Mouse (Mus musculus): ENCODE measurements around the gene AI467606. TPM values are rescaled to one million over a fixed set of nuclear protein-coding genes. Genes with fewer than 3 reads are reported as not detected.

The AI467606 gene
- polyA plus RNA-seq, 1 experiment from 2014 or later, result 6.3 TPM

DNA sequence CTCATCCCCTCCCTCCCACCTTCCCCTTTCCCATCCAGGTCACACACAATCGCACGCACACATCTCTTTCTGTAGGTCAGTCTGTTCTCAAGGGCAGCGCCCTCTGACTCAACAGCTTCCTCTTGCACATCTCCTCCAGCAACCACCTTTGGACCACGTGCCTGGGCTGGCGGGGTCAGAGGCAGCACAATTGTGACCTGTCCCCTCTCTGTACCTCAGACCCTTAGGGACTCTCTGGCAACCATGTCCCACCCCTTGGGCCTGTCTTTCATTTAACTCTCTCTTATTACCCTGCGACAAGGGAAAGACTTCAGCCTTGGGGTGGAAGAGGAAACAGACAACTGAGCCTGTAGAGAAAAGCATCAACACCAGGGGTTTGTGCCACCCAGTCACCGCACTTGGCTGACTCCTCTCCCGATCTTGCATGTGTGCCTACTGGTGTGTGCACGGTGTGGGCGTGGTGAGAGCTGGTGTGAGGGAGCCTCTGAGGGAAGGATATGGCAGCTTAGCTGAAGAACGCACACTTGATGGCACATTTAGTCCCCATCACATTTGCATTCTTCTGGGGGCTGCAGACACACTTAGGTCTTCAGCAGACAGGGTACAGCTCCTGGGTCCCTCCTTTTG, 43.8 kb downstream of the AI467606 start:
- no peaks in the 10 kb centered on the region for H3K4me1 ChIP-seq
- no peak overlapping the region for H3K9ac ChIP-seq
- whole genome bisulfite sequencing, result 75% methylated on average over 11 of the region's 11 CpGs
- no peak overlapping the region for H3K4me3 ChIP-seq (replicated peaks)
- H3K36me3 ChIP-seq, result no peaks in the 10 kb centered on the region
- no peaks in the 10 kb centered on the region for H3K27me3 ChIP-seq
- H3K27ac ChIP-seq (replicated peaks), result no peak overlapping the region
- H3K4me2 ChIP-seq (replicated peaks), result no peak overlapping the region
- H3K9me3 ChIP-seq (replicated peaks), result no peaks in the 10 kb centered on the region
- no peak for ATAC-seq (ENCODE audit: insufficient number of reproducible peaks, low FRiP score, low TSS enrichment, low read depth)

DNA sequence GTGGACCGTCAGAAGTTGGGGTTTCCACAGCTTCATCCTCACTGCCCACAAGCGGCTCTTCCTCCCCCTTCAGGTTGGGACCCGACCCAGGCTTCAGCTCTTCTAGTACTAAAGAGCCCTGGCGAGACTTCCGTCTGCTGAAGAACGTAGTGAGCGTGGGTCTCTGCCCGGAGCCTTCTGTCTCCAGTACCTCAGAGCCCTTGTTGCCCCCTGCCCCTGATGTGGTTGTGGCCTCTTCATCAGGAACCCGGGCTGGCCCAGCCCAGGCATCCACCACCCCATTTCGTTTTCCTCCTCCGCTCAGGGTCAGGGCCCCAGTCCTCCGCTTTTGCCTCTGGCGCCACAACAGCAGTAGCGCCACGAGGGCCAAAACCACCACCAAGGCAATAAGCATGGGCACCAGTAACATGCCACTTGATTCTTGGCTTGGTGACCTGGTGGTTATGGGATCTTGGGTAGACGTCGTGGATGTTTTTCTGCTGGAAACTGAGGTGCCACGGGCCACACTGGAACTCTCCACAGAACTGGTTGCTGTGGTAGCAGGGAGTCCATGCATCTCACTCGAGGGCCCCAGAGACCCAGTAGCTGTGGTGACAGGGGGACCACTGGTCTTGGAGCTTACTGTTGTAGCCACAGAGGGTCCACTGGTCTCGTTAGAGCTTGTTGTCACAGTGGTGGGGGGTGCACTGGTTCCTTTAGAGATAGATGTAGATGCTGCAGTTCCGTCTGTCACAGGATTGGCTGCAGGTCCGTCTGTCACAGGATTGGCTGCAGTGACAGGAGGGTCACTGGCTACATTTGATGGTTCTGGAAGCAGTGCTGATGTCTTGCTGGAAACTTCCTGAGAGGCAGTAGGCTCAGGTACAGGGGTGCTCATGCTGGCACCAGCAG, 45.3 kb downstream of the AI467606 start:
- H3K4me2 ChIP-seq (replicated peaks), result no peak overlapping the region
- no peaks in the 10 kb centered on the region for H3K36me3 ChIP-seq
- no peak overlapping the region for H3K9ac ChIP-seq
- H3K4me3 ChIP-seq (replicated peaks), result no peak overlapping the region
- no peaks in the 10 kb centered on the region for H3K27me3 ChIP-seq
- 84% methylated on average over 22 of the region's 22 CpGs for WGBS
- H3K9me3 ChIP-seq (replicated peaks), result no peaks in the 10 kb centered on the region
- H3K27ac ChIP-seq (replicated peaks), result no peak overlapping the region
- ATAC-seq (ENCODE audit: insufficient number of reproducible peaks, low FRiP score, low TSS enrichment, low read depth), result no peak
- H3K4me1 ChIP-seq, result no peaks in the 10 kb centered on the region

DNA sequence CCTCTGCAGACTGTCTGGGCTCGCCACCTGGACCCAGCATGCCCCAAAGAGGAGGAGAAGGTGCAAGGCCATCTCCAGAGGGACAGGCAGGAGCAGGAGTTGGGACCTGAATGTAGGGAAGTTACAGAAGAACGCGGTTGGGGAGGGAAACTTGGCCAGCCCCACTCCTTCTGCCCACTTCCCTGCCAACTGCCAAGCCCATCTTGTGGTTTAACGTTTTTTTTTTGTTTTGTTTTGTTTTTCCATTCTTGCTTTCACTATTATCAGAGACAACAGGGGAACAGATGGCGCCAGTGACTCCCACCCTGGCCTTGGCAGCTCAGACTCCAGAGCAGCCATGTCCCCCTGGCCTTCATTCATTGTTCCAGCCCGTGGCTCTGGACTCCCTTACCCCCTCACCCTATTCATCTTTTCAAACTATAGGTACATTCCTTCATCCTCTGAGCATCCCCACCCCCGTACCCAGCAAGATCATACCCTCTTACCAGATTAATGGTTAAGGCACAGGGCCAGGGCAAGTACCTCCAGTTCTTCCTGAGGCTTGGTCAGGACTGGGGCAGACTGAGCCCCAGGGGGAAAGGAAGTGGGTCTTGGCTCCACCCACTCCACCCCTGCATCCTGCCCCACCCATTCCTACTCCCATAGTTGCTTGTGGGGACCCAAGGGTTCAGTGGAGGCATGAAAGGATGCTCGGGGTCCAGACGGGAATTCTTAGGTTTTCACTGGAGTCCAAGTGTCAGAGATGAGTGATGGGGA, 46.3 kb downstream of the AI467606 start, which contains the start of gene Spn:
TSS of gene Spn (minus strand) at position 562 of the 756 bp plus-strand sequence.
- Histone ChIP-seq H3K9me3 (replicated peaks) (no peaks in the 10 kb centered on the region), H3K27me3 (no peaks in the 10 kb centered on the region), H3K36me3 (no peaks in the 10 kb centered on the region), H3K4me3 (replicated peaks) (no peak within 1 kb of the TSS), H3K27ac (replicated peaks) (no peak within 1 kb of the TSS), H3K4me1 (no peaks in the 10 kb centered on the region), H3K4me2 (replicated peaks) (no peak within 1 kb of the TSS), H3K9ac (no peak within 1 kb of the TSS)
- no peak for ATAC-seq (ENCODE audit: insufficient number of reproducible peaks, low FRiP score, low TSS enrichment, low read depth)
- WGBS, result 65% methylated on average over 9 of the region's 9 CpGs

DNA sequence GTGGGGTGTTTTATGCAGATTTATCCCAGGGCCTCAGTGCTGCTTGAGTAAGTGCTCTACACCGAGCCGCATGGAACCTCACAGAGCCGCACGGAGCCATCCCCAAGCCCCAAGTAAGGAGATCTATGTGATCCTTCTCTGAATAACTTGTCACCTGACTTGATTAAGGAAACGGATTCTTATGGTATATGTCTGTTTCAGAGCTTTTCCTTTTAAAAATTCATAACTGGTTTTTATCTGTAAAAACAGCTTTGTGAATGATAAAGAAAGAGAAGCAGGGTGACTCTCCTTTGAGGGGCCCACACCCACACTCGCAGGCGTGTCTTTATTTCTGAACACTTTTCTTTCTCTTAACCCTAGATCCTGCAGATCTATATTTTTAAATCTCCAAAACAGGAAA, 47.9 kb downstream of the AI467606 start:
- H3K9ac ChIP-seq, result no peak overlapping the region
- no peaks in the 10 kb centered on the region for H3K4me1 ChIP-seq
- no peak overlapping the region for H3K27ac ChIP-seq (replicated peaks)
- no peaks in the 10 kb centered on the region for H3K36me3 ChIP-seq
- no peaks in the 10 kb centered on the region for H3K27me3 ChIP-seq
- no peaks in the 10 kb centered on the region for H3K9me3 ChIP-seq (replicated peaks)
- no peak overlapping the region for H3K4me2 ChIP-seq (replicated peaks)
- no peak overlapping the region for H3K4me3 ChIP-seq (replicated peaks)
- WGBS, result 87% methylated on average over 7 of the region's 7 CpGs
- ATAC-seq (ENCODE audit: insufficient number of reproducible peaks, low FRiP score, low TSS enrichment, low read depth), result no peak

DNA sequence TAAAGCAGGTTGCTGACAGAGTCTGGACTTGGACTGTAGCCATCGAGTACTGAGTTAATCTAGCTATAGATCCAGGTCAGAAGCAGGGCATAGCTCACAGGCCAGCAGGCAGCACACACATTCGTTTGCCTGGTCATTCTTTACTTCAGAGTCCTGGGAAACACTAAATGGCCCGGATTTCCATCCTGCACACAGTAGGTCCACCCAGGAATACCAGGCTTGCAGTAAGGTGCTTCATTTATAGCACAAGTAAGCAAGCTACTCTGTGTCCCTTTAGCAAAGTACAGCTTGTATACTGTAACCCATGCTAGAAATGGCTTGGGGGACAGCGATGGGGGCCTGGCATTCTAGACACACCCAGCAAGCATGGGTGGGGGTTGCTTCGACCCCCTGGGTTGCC, 48.4 kb downstream of the AI467606 start:
- WGBS, result 48% methylated on average over 5 of the region's 5 CpGs
- H3K36me3 ChIP-seq, result no peaks in the 10 kb centered on the region
- no peak overlapping the region for H3K4me3 ChIP-seq (replicated peaks)
- no peak overlapping the region for H3K4me2 ChIP-seq (replicated peaks)
- ATAC-seq (ENCODE audit: insufficient number of reproducible peaks, low FRiP score, low TSS enrichment, low read depth), result no peak
- no peaks in the 10 kb centered on the region for H3K4me1 ChIP-seq
- no peaks in the 10 kb centered on the region for H3K9me3 ChIP-seq (replicated peaks)
- H3K27me3 ChIP-seq, result no peaks in the 10 kb centered on the region
- no peak overlapping the region for H3K9ac ChIP-seq
- no peak overlapping the region for H3K27ac ChIP-seq (replicated peaks)

DNA sequence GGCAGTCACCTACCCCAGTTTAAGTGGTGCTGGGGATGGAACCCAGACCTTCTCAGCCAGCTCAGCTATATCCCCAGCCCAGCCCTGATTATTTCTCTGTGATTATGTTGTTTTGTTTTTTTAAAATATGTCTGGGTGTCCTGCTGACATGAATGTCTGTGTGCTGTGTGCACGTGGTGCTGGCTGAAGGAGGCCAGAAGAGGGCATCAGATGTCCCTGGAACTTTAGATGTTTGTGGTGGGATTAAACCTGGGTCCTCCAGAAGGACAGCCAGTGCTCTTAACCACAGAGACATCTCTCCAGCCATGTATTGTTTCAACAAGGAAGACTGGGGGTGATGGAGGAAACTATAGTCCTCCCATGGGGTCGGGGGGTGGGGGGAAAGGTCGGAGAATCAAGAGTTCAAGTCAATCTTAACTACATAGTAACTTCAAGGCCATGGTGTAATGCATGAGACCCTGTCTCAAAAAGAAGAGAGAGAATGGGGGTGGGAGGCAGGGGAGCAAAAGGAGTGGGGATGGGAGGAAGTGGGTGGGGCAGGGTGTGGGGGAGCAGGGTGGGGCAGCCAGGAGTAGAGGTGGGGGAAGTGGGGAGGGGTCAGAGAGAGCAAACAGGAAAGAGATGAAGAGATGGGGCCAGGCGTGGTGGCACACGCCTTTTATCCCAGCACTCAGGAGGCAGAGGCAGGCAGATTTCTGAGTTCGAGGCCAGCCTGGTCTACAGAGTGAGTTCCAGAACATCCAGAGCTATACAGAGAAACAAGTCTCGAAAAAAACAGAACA, 49.7 kb downstream of the AI467606 start:
- H3K4me3 ChIP-seq (replicated peaks), result no peak overlapping the region
- no peaks in the 10 kb centered on the region for H3K27me3 ChIP-seq
- no peak overlapping the region for H3K27ac ChIP-seq (replicated peaks)
- WGBS, result 64% methylated on average over 7 of the region's 7 CpGs
- no peak for ATAC-seq (ENCODE audit: insufficient number of reproducible peaks, low FRiP score, low TSS enrichment, low read depth)
- no peaks in the 10 kb centered on the region for H3K4me1 ChIP-seq
- no peak overlapping the region for H3K9ac ChIP-seq
- H3K9me3 ChIP-seq (replicated peaks), result no peaks in the 10 kb centered on the region
- H3K36me3 ChIP-seq, result no peaks in the 10 kb centered on the region
- H3K4me2 ChIP-seq (replicated peaks), result no peak overlapping the region

DNA sequence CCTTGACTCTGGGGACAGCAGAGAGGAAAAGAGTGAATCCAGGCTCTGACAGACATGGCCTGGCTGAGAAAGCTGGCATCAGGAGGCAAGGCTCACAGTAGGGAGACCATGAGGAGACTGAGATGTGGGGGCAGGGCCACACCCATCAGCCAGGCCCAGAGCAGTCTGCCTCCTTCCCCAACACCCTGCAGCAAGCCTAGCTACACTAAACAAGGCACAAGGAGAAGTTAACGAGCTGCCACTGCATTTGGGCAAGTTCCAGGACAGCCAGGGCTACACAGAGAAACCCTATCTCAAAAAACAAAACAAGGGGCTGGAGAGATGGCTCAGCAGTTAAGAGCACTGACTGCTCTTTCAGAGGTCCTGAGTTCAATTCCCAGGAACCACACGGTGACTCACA, 51.1 kb downstream of the AI467606 start:
- H3K4me3 ChIP-seq (replicated peaks), result no peak overlapping the region
- H3K27me3 ChIP-seq, result no peaks in the 10 kb centered on the region
- ATAC-seq (ENCODE audit: insufficient number of reproducible peaks, low FRiP score, low TSS enrichment, low read depth), result no peak
- H3K36me3 ChIP-seq, result no peaks in the 10 kb centered on the region
- no peak overlapping the region for H3K27ac ChIP-seq (replicated peaks)
- no peaks in the 10 kb centered on the region for H3K4me1 ChIP-seq
- 43% methylated on average over 2 of the region's 2 CpGs for WGBS
- no peak overlapping the region for H3K9ac ChIP-seq
- no peak overlapping the region for H3K4me2 ChIP-seq (replicated peaks)
- H3K9me3 ChIP-seq (replicated peaks), result no peaks in the 10 kb centered on the region

DNA sequence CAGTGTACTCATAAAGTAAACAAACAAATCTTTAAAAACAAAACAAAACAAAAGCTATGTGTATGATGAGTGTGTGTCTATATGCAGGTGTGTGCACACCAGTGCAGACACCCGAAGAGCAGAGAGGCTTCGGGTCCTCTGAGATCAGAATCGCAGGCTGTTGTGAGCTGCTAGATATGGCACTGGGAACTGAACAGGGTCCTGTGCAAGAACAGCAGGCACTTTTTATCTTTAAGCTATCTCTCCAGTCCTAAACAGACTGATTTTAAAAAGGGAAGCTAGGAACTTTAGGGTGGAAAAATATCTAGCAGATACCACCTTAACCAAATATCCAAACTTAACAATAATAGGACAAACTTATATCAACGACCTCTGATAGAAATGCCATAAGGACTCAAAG, 51.5 kb downstream of the AI467606 start:
- H3K36me3 ChIP-seq, result no peaks in the 10 kb centered on the region
- no peak for ATAC-seq (ENCODE audit: insufficient number of reproducible peaks, low FRiP score, low TSS enrichment, low read depth)
- no peak overlapping the region for H3K4me2 ChIP-seq (replicated peaks)
- WGBS, result 84% methylated on average over 4 of the region's 4 CpGs
- no peak overlapping the region for H3K27ac ChIP-seq (replicated peaks)
- no peaks in the 10 kb centered on the region for H3K4me1 ChIP-seq
- no peaks in the 10 kb centered on the region for H3K27me3 ChIP-seq
- no peak overlapping the region for H3K9ac ChIP-seq
- no peaks in the 10 kb centered on the region for H3K9me3 ChIP-seq (replicated peaks)
- H3K4me3 ChIP-seq (replicated peaks), result no peak overlapping the region

Small RNAs within 50 kb of the gene (microRNA-seq; reads per million reads assigned to microRNA genes)
- not detected for gene Gm44343 (ENCODE audit: borderline number of aligned reads)

Other genes with a start within 250 kb of the AI467606 start
- 0.85 and 1.6 TPM in 2 replicates for gene Doc2a, start 243.9 kb upstream of the AI467606 start, polyA plus RNA-seq (2015; fragmentation: Nextera tagmentation; extraction: Ambion mirVana)
- 26.8 and 33.3 TPM in 2 replicates for gene Hirip3, start 229.4 kb upstream of the AI467606 start, polyA plus RNA-seq (2015; fragmentation: Nextera tagmentation; extraction: Ambion mirVana)
- gene Ino80e, start 229.0 kb upstream of the AI467606 start, polyA plus RNA-seq (2015; fragmentation: Nextera tagmentation; extraction: Ambion mirVana), result 84.4 and 92.0 TPM in 2 replicates
- 50.4 and 50.6 TPM in 2 replicates for gene Taok2, start 206.7 kb upstream of the AI467606 start, polyA plus RNA-seq (2015; fragmentation: Nextera tagmentation; extraction: Ambion mirVana)
- 34.7 and 37.0 TPM in 2 replicates for gene Tmem219, start 168.4 kb upstream of the AI467606 start, polyA plus RNA-seq (2015; fragmentation: Nextera tagmentation; extraction: Ambion mirVana)
- 19.1 and 20.2 TPM in 2 replicates for gene Kctd13, start 162.5 kb upstream of the AI467606 start, polyA plus RNA-seq (2015; fragmentation: Nextera tagmentation; extraction: Ambion mirVana)
- 0.15 and 0.37 TPM in 2 replicates for gene Asphd1, start 141.8 kb upstream of the AI467606 start, polyA plus RNA-seq (2015; fragmentation: Nextera tagmentation; extraction: Ambion mirVana)
- gene Sez6l2, start 140.8 kb upstream of the AI467606 start, polyA plus RNA-seq (2015; fragmentation: Nextera tagmentation; extraction: Ambion mirVana), result 0.63 and 0.88 TPM in 2 replicates
- 106 TPM in 2 replicates for gene Cdipt, start 115.4 kb upstream of the AI467606 start, polyA plus RNA-seq (2015; fragmentation: Nextera tagmentation; extraction: Ambion mirVana)
- gene Cdiptos, start 115.3 kb upstream of the AI467606 start, polyA plus RNA-seq (2015; fragmentation: Nextera tagmentation; extraction: Ambion mirVana), result 3.2 TPM in 2 replicates
- gene Mvp, start 76.7 kb upstream of the AI467606 start, polyA plus RNA-seq (2015; fragmentation: Nextera tagmentation; extraction: Ambion mirVana), result 12.0 and 12.5 TPM in 2 replicates
- gene Pagr1b, start 74.9 kb upstream of the AI467606 start, polyA plus RNA-seq (2015; fragmentation: Nextera tagmentation; extraction: Ambion mirVana), result 0.33 and 0.43 TPM in 2 replicates
- gene Pagr1a, start 74.0 kb upstream of the AI467606 start, polyA plus RNA-seq (2015; fragmentation: Nextera tagmentation; extraction: Ambion mirVana), result 40.9 and 73.0 TPM in 2 replicates
- 55.0 and 78.2 TPM in 2 replicates for gene Gm42742, start 70.3 kb upstream of the AI467606 start, polyA plus RNA-seq (2015; fragmentation: Nextera tagmentation; extraction: Ambion mirVana)
- gene Prrt2, start 70.1 kb upstream of the AI467606 start, polyA plus RNA-seq (2015; fragmentation: Nextera tagmentation; extraction: Ambion mirVana), result 18.9 and 21.9 TPM in 2 replicates
- 75.2 and 79.8 TPM in 2 replicates for gene Maz, start 64.3 kb upstream of the AI467606 start, polyA plus RNA-seq (2015; fragmentation: Nextera tagmentation; extraction: Ambion mirVana)
- 87.5 and 90.6 TPM in 2 replicates for gene Kif22, start 48.9 kb upstream of the AI467606 start, polyA plus RNA-seq (2015; fragmentation: Nextera tagmentation; extraction: Ambion mirVana)
- gene Zg16, start 4.0 kb upstream of the AI467606 start, polyA plus RNA-seq (2015; fragmentation: Nextera tagmentation; extraction: Ambion mirVana), result not detected in 2 replicates
- gene Qprt, start 30.9 kb downstream of the AI467606 start, polyA plus RNA-seq (2015; fragmentation: Nextera tagmentation; extraction: Ambion mirVana), result 2.0 and 3.3 TPM in 2 replicates
- gene Spn, start 46.5 kb downstream of the AI467606 start, polyA plus RNA-seq (2015; fragmentation: Nextera tagmentation; extraction: Ambion mirVana), result 0.61 and 0.67 TPM in 2 replicates
- 56.4 and 61.8 TPM in 2 replicates for gene Cd2bp2, start 104.7 kb downstream of the AI467606 start, polyA plus RNA-seq (2015; fragmentation: Nextera tagmentation; extraction: Ambion mirVana)
- 29.4 and 32.5 TPM in 2 replicates for gene Tbc1d10b, start 117.1 kb downstream of the AI467606 start, polyA plus RNA-seq (2015; fragmentation: Nextera tagmentation; extraction: Ambion mirVana)
- gene Mylpf, start 117.5 kb downstream of the AI467606 start, polyA plus RNA-seq (2015; fragmentation: Nextera tagmentation; extraction: Ambion mirVana), result 585 and 767 TPM in 2 replicates
- gene Zfp553, start 141.7 kb downstream of the AI467606 start, polyA plus RNA-seq (2015; fragmentation: Nextera tagmentation; extraction: Ambion mirVana), result 41.3 and 42.5 TPM in 2 replicates
- 22.4 and 23.9 TPM in 2 replicates for gene Sept1, start 141.8 kb downstream of the AI467606 start, polyA plus RNA-seq (2015; fragmentation: Nextera tagmentation; extraction: Ambion mirVana)
- gene Zfp771, start 152.9 kb downstream of the AI467606 start, polyA plus RNA-seq (2015; fragmentation: Nextera tagmentation; extraction: Ambion mirVana), result 73.7 and 77.5 TPM in 2 replicates
- 141 and 142 TPM in 2 replicates for gene Dctpp1, start 169.3 kb downstream of the AI467606 start, polyA plus RNA-seq (2015; fragmentation: Nextera tagmentation; extraction: Ambion mirVana)
- 53.7 and 58.5 TPM in 2 replicates for gene Sephs2, start 182.7 kb downstream of the AI467606 start, polyA plus RNA-seq (2015; fragmentation: Nextera tagmentation; extraction: Ambion mirVana)
- 1.5 and 1.9 TPM in 2 replicates for gene Itgal, start 204.9 kb downstream of the AI467606 start, polyA plus RNA-seq (2015; fragmentation: Nextera tagmentation; extraction: Ambion mirVana)

Measured in embryonic facial prominence, embryonic 15.5 days (tissue).